Mouse (Mus musculus) natural killer cell, adult 2 months (primary cell): ENCODE data around the gene Pde4d.

Experiments used
- DNase-seq, 2 experiments: peaks; one replicate each; pipeline ENCODE4 v3.0.0; 2022; ENCODE audit warnings: low spot score in 2 of 2

Gene Pde4d

GRCm38 (mm10) chr13:109560261-109560660 is 1110.5 kb downstream of the Pde4d start:
- no peak for DNase-seq

DNA sequence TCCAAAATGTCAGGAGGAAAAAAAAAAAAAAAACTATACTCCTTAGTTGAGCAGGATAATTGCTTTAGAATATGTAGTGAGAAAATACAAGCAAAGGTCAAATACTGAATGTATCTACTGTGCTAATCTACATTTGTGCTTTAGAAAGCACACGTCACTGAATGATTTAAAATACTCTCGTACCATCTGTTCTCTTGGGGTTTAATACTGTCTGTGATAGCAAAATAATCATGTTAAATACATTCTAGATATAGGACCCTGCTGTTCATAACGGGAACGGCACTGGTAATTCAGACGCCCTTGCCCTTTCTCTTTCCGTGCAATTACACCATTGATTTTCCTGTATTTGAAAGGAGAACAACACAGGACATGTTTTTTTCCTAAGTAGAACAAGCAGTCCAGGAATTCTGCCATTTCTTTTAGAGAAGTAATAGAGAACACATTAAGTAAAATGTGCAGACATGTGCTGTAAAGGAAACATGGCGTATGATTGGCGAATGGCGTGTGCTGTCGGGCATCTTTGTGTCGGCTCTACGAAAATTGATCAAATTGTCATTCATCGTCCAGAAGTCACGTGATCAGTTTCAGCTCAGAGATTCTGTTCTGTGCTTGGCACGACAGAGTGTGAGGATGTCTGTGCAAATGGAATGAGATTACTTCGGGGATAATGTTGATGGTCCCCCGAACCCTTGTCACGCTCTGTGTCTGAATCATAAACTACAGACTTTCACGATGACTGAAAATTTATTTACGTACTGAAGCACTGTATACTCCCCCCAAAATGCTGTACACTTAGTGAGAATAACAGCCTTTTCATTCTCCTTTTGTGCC is 1119.1 kb downstream of the Pde4d start:
- no peak for DNase-seq

DNA sequence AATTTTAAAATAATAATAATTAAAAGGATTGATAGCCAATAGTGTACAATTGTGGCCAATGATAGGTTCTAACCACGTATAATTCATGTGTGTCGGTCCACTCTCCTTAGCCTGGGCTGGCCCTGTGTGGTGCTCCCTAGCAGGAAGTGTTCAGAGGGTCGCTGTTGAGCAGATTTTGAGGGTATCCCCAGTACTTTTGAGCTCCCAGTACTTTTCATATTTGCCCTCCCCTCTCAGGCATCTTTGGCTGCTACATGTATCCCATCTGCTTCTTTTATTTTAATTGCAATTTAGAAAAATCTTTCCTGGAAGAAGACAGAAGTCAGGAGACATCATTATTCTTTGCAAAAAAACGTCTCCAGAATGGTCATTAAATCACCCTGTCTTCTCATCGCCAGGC is 1119.7 kb downstream of the Pde4d start:
- DNase-seq: no peak

- no peak for DNase-seq
Observed at GRCm38 (mm10) chr13:109576725-109577124, 1127.0 kb downstream of the Pde4d start.

- no peak for DNase-seq
Observed at GRCm38 (mm10) chr13:109577454-109577853, 1127.7 kb downstream of the Pde4d start.

- no peak for DNase-seq
Observed at GRCm38 (mm10) chr13:109577901-109578300, 1128.2 kb downstream of the Pde4d start.

GRCm38 (mm10) chr13:109581284-109582070 is 1131.7 kb downstream of the Pde4d start:
- no peak for DNase-seq

- DNase-seq: no peak
Observed at GRCm38 (mm10) chr13:109590048-109590447, 1140.3 kb downstream of the Pde4d start.

GRCm38 (mm10) chr13:109592192-109592797 is 1142.5 kb downstream of the Pde4d start:
- no peak for DNase-seq

GRCm38 (mm10) chr13:109599711-109600110 is 1150.0 kb downstream of the Pde4d start:
- no peak for DNase-seq

DNA sequence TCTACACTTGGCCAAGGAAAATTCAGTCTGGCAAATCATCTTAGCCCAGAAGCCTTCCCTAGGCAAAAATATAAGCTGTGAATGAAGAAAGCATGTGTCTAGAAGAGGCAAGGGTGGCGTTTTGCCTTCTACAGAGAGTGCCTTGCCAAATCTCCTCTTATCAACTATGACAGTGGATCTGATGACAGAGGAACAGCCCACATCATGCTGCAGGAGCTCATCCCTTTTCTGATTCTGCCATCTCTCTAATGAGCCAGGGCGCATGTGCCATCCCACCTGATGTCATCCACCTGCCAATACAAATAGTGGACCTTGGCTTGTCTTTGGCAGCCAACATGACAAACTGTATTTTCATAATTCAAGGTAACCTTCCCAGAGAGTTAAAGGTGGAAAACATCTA is 1154.3 kb downstream of the Pde4d start:
- no peak for DNase-seq

DNA sequence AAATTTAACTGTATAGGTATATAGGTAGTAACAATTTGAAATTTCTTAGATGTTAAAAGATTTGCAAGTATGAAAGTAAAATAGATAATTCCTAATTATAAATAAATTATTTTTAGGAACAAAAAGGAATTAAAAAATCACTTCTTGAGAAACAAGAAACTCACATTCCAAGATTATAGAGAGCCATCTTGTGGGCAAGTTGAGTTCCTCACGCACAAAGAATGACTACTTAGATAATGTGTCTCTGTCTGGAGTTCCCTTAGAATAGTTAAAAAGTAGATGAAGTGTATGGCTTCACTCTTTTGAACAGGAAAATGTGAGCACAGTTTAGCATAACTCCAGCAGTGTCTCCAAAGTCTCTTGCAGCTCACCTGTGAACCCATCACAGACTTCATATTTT is 1155.4 kb downstream of the Pde4d start:
- no peak for DNase-seq

DNA sequence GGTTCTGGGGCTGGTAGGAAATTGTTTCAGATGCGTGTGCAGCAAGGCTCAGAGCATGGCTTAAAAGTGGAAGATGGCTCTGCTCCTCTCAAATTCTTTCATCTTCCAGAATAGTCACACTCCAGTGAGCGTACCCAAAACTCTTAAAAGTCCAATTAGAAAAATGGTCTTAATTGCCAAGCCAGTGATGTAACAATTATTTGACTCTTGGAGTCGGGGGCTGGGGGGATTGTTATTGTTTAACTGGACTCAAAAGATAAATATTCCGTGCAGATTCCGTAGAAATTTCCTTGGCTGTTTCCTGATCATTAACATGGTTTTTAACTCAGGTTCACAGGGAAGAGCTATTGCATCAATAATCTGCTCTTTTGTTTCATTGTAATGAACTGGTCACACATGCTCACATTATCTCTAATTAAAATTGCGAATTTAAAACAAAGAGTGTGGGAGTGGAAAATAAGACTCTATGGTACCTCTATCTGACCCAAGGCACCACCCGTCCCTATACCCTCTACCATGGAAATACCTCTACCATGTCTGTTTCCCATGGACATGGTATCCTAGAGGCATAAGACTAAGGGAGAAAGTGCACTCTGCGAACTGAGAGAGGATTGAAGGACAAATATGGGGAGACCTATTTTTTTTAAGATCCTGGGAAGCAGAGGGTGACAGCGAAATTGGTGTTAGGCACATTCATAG is 1159.5 kb downstream of the Pde4d start:
- no peak for DNase-seq

- DNase-seq: no peak
Observed at GRCm38 (mm10) chr13:109609805-109610187, 1160.0 kb downstream of the Pde4d start.

DNA sequence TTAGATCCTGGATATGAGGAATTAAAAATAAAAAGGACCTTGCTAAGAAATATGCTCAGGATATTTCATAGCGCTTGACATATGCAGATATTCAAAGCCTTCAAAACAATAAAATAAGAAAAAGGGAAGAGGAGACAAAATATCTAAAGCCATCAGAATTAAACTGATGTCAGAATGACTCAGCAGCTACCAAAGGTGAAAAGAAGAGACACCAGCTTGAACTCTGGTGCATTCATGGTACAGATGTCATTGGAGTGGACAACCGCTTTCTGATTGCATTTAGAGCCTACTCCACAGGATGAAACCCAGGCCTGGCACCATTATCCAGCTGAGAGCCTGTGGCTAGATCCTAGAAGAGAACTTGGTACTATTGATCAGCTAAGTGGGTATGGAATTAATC is 1161.0 kb downstream of the Pde4d start:
- DNase-seq: no peak

GRCm38 (mm10) chr13:109615213-109615784 is 1165.6 kb downstream of the Pde4d start:
- no peak for DNase-seq

DNA sequence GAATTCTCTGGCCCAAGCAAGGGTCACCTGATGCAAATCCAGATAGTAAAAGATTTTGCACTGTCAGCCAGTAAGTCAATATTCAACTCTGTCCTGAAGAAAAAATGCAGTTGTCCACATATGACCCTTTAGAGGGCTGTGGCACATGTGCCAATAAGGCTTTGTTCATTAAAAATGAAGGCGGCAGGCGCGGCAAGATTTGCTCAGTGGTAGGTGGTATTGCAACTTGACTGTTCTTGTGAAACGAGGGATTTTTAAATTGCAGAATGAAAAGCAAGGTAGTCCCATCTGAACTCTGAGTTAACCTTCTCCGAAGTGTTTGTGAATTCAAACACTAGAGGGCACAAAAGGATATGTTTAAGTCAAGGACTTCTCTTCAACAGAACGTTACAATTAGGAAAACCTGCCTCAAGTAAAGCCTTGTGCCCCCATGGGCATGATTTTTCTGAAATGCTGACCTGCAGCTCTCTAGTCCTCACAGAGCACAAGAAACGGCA is 1166.1 kb downstream of the Pde4d start:
- DNase-seq: no peak

DNA sequence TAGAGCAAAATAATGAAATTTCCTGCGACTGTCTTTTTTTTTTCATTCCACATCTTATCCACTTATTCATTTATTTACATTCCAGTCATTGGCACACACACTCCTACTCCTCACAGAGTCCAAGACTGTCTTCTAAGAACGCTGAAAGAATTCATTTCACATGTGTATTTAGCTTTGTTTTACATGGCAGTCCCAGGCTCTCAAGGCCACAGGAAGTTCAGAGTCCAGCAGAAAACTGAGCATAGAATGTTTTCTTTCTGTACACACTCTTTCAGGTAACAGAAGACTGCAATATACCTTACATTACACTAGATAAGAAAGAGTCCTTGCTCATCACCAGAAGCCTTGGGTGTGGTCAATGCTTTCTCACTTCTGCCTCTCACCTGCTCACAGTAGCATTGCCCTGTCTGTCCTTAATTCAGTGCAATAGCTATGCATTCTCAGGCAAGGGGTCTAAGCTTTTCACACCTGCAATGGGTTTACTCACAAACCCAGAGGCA is 1169.5 kb downstream of the Pde4d start:
- no peak for DNase-seq

GRCm38 (mm10) chr13:109622207-109622606 is 1172.5 kb downstream of the Pde4d start:
- DNase-seq: no peak

DNA sequence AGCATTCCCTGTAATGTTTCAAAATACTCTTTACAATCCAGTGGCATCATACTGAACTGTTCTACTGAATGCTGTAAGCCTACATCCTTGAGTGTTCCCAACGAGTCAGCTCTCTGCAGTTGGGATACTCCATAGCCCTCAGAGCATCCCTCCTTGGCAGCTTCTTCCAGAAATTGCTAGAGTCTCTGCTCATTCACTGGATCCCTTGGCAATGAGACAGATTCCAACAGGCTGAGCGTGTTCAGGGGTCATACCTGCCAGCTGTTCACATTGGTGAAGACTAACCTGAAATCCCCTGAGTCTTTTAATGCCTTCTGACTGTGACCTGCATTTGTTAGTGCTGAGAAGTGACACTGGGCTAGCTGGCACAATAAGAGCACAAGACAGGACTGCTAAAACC is 1173.5 kb downstream of the Pde4d start:
- DNase-seq: no peak

- DNase-seq: no peak
Observed at GRCm38 (mm10) chr13:109624772-109625349, 1175.1 kb downstream of the Pde4d start.
